Mouse (Mus musculus): ENCODE measurements around the gene Myt1l.

GRCm38 (mm10) chr12:29526236-29526644, 1.9 kb upstream of the Myt1l start:
- TF ChIP-seq POLR2A (IDR thresholded peaks at IDR 0.05; ENCODE audit: low read depth, low read length) (no peak), CTCF (conservative IDR thresholded peaks at IDR 0.05; ENCODE audit: insufficient read depth, insufficient read length, low read depth, low read length) (no peak)

All from kidney, adult 2 months (tissue).